Mouse (Mus musculus) stomach, embryonic 16.5 days (tissue): Measurements from ENCODE around the gene Lgr4. TPM values are rescaled to one million over a fixed set of nuclear protein-coding genes. Genes with fewer than 3 reads are reported as not detected.

Experiments used
- ATAC-seq: fragments of 200-750 bp; cut with Nextera tagmentation; 2 replicates; pipeline ENCODE4 v1.8.0; 2017; ENCODE audit warnings: moderate number of reproducible peaks, moderate TSS enrichment; ENCODE audit not compliant: insufficient read depth, low FRiP score
- H3K27ac ChIP-seq: fragments of 300-500 bp; sonication (generic); 2 replicates; pipeline ENCODE4 v1.5.1; 2014; ENCODE audit warnings: low read length
- H3K27me3 ChIP-seq: fragments of 300-500 bp; sonication (generic); 2 replicates; pipeline ENCODE4 v1.6.1; 2014; ENCODE audit warnings: low read length, control low read depth, mixed read lengths; ENCODE audit not compliant: control insufficient read depth, insufficient read depth
- H3K36me3 ChIP-seq: fragments of 300-500 bp; sonication (generic); 2 replicates; pipeline ENCODE4 v1.6.1; 2014; ENCODE audit warnings: low read length; ENCODE audit not compliant: control insufficient read depth, insufficient read depth
- H3K4me1 ChIP-seq: fragments of 300-500 bp; sonication (generic); 2 replicates; pipeline ENCODE4 v1.6.1; 2014; ENCODE audit warnings: low read length, control low read depth, mixed read lengths; ENCODE audit not compliant: control insufficient read depth, insufficient read depth
- H3K4me2 ChIP-seq: fragments of 300-500 bp; sonication (generic); 2 replicates; pipeline ENCODE4 v1.6.1; 2014; ENCODE audit warnings: low read depth, low read length, mixed read lengths
- H3K4me3 ChIP-seq: fragments of 300-500 bp; sonication (generic); replicated peaks from 2 replicates; pipeline ENCODE4 v1.5.1; 2014; ENCODE audit warnings: mild to moderate bottlenecking, low read length
- H3K9ac ChIP-seq: fragments of 300-500 bp; sonication (generic); 2 replicates; pipeline ENCODE4 v1.6.1; 2014; ENCODE audit warnings: low read length
- H3K9me3 ChIP-seq: fragments of 300-500 bp; sonication (generic); replicated peaks from 2 replicates; pipeline ENCODE4 v1.6.1; 2016; ENCODE audit warnings: low read length, control low read depth; ENCODE audit not compliant: control insufficient read depth
- WGBS: fragments of 180-500 bp; shearing (Covaris S2); extraction: QIAGEN DNeasy Blood & Tissue Kit; methylation state at CpG from one replicate; pipeline ENCODE4 v1.1.7; 2014; 5-methylcytosine and 5-hydroxymethylcytosine counted together
- polyA plus RNA-seq: library from polyadenylated mRNA; unstranded; fragments of >200 nt; fragmentation: Nextera tagmentation; extraction: Ambion mirVana; gene quantifications from 2 replicates; pipeline ENCODE4 v1.2.1, GENCODE M21; 2015

Gene Lgr4
- polyA plus RNA-seq, 1 experiment from 2014 or later = 18.2 TPM

DNA sequence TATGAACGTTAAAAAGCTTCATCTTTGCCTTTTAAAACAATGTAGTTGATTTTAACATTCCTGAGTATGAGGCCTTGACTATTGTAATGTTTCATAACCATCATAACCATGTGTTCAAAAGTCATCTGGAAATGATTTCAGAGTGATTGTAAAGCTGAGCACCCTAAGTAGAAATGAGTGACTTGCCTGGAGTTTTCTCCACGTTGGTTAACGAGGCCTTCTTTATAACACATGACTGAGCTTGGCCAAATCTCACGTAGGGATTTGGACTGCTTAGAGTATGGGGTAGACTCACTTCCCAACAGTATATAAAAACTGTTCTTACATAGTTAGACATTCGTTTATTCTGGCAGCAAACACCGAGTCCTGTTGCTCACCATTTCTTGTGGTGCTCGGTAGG lies 55.5 kb downstream of the Lgr4 start:
- H3K9me3 ChIP-seq = no peaks in the 10 kb centered on the region
- H3K27ac ChIP-seq = no peak overlapping the region
- H3K36me3 ChIP-seq = no peaks in the 10 kb centered on the region
- 71% methylated on average over 7 of the region's 7 CpGs for WGBS
- ATAC-seq = no peak
- no peaks in the 10 kb centered on the region for H3K27me3 ChIP-seq
- no peak overlapping the region for H3K4me3 ChIP-seq
- peaks cover 8% of the 10 kb centered on the region for H3K4me1 ChIP-seq
- no peak overlapping the region for H3K4me2 ChIP-seq
- H3K9ac ChIP-seq = no peak overlapping the region

GRCm38 (mm10) chr2:109974807-109975206 lies 57.4 kb downstream of the Lgr4 start:
- no peak overlapping the region for H3K4me3 ChIP-seq
- no peak for ATAC-seq
- H3K9ac ChIP-seq = no peak overlapping the region
- H3K27me3 ChIP-seq = no peaks in the 10 kb centered on the region
- H3K36me3 ChIP-seq = no peaks in the 10 kb centered on the region
- WGBS = 90% methylated on average over 7 of the region's 7 CpGs
- H3K9me3 ChIP-seq = no peaks in the 10 kb centered on the region
- no peak overlapping the region for H3K27ac ChIP-seq
- H3K4me1 ChIP-seq = peaks cover 8% of the 10 kb centered on the region
- H3K4me2 ChIP-seq = no peak overlapping the region

DNA sequence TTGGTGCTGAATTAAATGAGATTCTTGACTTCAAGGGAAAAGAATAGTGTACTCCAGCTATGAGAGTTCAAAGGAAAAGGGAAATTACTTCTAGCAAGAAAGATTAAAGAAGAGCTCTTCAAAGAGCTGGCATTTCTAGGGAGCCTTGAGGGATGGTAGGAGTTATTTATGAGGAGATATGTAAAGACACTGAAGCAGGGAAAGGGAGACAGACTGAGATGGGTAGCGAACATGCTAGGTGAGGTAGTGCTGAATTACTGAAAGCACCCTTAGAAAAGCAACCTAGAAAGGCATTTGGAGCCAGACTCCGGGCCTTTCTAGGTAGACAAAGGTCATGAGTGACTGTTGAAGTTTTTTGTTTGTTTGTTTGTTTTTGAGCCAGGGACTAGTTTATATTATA lies 58.7 kb downstream of the Lgr4 start:
- Histone ChIP-seq H3K9me3 (no peaks in the 10 kb centered on the region), H3K4me3 (no peak overlapping the region), H3K4me1 (0 out of 2 replicates have a peak, but pooled peaks cover 4% of the 10 kb centered on the region), H3K9ac (no peak overlapping the region), H3K36me3 (no peaks in the 10 kb centered on the region), H3K4me2 (no peak overlapping the region), H3K27me3 (no peaks in the 10 kb centered on the region), H3K27ac (no peak overlapping the region)
- no peak for ATAC-seq
- WGBS = 96% methylated on average over 2 of the region's 2 CpGs

DNA sequence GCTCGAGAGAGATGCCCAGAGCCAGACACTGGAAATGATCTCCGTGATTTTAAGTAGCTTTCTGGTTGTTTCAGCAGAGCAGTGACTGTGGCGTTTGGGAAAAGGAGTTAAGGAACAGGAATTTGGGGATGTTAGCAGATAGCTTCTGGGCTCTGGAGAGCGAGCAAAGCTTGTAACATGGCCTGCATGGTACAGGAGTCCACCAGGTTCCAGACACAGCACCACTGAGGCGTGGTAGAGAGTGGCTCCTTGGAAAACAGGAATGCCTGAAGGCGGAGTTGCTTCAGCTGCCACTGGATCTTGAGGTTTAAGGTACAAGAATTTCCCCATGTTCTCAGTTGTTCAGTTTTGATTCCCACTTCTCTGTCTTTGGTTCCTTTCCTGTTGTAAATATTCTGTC lies 59.9 kb downstream of the Lgr4 start:
- Histone ChIP-seq H3K27me3 (no peaks in the 10 kb centered on the region), H3K4me2 (no peak overlapping the region), H3K9ac (no peak overlapping the region), H3K36me3 (no peaks in the 10 kb centered on the region), H3K9me3 (no peaks in the 10 kb centered on the region), H3K4me1 (0 out of 2 replicates have a peak, but pooled peaks cover 9% of the 10 kb centered on the region), H3K4me3 (no peak overlapping the region), H3K27ac (no peak overlapping the region)
- 85% methylated on average over 6 of the region's 6 CpGs for WGBS
- no peak for ATAC-seq

DNA sequence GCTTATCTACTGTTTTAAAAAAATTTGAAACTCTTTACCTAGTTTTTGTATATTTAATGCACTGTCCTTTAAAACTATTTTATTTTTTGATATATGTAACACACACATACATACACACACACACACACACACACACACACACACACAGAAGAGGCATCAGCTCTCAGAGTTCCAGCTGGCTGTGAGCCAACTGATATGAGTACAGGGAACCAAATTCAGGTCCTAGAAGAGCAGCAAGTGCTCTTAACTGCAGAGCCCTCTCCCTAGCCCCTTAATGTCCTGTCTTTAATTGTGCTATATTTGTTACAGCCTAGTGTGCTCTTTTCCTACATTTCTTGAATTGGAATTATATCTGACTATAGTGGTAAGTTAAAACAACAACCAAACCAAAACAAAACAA lies 61.8 kb downstream of the Lgr4 start:
- H3K36me3 ChIP-seq = no peaks in the 10 kb centered on the region
- H3K4me2 ChIP-seq = no peak overlapping the region
- H3K4me1 ChIP-seq = peaks cover 9% of the 10 kb centered on the region; the same call in 1 of the 2 replicates
- no peak overlapping the region for H3K27ac ChIP-seq
- no peak overlapping the region for H3K9ac ChIP-seq
- no peak overlapping the region for H3K4me3 ChIP-seq
- H3K9me3 ChIP-seq = no peaks in the 10 kb centered on the region
- H3K27me3 ChIP-seq = no peaks in the 10 kb centered on the region
- ATAC-seq = no peak

- Histone ChIP-seq H3K4me3 (no peak overlapping the region), H3K27me3 (no peaks in the 10 kb centered on the region), H3K27ac (no peak overlapping the region), H3K9me3 (no peaks in the 10 kb centered on the region), H3K4me2 (no peak overlapping the region), H3K9ac (no peak overlapping the region), H3K4me1 (peaks cover 45% of the 10 kb centered on the region), H3K36me3 (no peaks in the 10 kb centered on the region; the same call in 1 of the 2 replicates)
- WGBS = 66% methylated on average over 6 of the region's 6 CpGs
- ATAC-seq = peak; percentile 63; the same call in 1 of the 2 replicates
Measured at GRCm38 (mm10) chr2:109983435-109983834, 66.0 kb downstream of the Lgr4 start.

GRCm38 (mm10) chr2:109984930-109985329 lies 67.5 kb downstream of the Lgr4 start:
- ATAC-seq = no peak
- H3K36me3 ChIP-seq = no peaks in the 10 kb centered on the region; the same call in 1 of the 2 replicates

DNA sequence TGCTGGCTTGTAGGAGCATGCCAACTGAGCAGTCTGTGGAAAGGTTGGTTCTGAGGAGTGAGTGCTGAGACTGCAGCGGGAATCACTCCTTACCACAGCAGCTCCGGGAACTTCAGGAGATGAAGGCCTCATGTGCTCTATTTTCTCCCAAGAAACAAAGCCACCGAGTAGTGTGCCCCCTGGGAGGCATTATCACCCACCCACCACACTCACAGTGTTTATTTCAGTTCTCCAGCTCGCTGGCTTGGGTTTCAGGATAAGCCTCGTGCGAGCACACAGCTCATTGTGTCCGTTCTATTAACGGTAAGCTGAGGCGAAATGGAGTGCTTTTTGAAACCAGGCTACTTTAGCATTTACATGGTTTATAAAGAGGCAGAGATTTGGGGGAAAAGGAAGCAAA lies 68.1 kb downstream of the Lgr4 start:
- Histone ChIP-seq H3K27ac (peak overlapping the region; percentile 30; the same call in 1 of the 2 replicates), H3K36me3 (no peaks in the 10 kb centered on the region; the same call in 1 of the 2 replicates), H3K27me3 (no peaks in the 10 kb centered on the region), H3K4me1 (peaks cover 60% of the 10 kb centered on the region), H3K9me3 (no peaks in the 10 kb centered on the region), H3K4me3 (no peak overlapping the region), H3K4me2 (no peak overlapping the region), H3K9ac (no peak overlapping the region)
- WGBS = 48% methylated on average over 9 of the region's 9 CpGs
- ATAC-seq = no peak

More at GRCm38 (mm10) chr2:109984930-109985329, 67.5 kb downstream of the Lgr4 start:
- Histone ChIP-seq H3K4me1 (peaks cover 55% of the 10 kb centered on the region), H3K27ac (peak overlapping the region; percentile 28), H3K9me3 (no peaks in the 10 kb centered on the region), H3K27me3 (no peaks in the 10 kb centered on the region), H3K9ac (no peak overlapping the region), H3K4me3 (no peak overlapping the region), H3K4me2 (no peak overlapping the region)
- 53% methylated on average over 1 of the region's 1 CpGs for WGBS

DNA sequence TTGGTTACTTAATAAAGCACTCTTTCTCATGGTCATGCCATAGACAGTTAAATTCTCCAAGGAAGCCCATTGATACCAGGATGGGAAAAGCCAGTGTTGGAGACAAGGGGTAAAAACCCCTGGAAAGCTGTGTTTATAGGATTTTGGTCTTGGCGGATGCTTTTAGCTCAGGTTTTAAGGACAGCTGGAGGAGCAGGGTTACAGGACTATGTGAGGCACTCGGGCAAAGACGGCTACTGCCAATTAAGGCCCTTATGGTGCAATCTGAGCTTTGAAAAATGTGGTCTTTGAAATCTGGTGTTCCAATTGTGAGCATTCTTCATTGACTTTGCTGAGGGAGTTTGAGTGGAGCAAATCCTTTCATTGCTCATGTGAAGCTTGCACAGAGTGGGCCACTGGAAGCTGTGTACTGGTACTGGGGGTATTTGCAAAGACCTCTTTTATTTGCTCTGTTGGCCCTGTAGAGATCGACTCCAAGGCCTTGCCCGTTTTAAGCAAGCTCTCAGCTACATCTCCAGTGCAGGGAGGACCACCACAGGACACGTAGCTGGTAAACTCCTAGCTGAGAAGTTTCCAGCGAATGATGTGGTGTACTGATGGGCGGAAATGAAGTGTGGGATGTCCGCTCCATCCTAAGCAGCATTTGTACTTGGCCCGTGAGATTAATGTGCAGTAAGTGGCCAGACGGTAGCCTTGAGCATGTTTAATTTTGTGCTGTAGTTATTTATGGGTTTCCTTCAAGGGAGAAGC lies 68.8 kb downstream of the Lgr4 start:
- WGBS = 45% methylated on average over 11 of the region's 11 CpGs
- no peak for ATAC-seq
- peak overlapping the region; percentile 14; the same call in 1 of the 2 replicates for H3K27ac ChIP-seq

More for the DNA sequence above, 68.8 kb downstream of the Lgr4 start:
- Histone ChIP-seq H3K4me3 (no peak overlapping the region), H3K36me3 (no peaks in the 10 kb centered on the region; the same call in 1 of the 2 replicates), H3K27me3 (no peaks in the 10 kb centered on the region), H3K9ac (no peak overlapping the region), H3K4me1 (peaks cover 62% of the 10 kb centered on the region), H3K4me2 (no peak overlapping the region), H3K9me3 (no peaks in the 10 kb centered on the region)
